7 mouse cellular contexts compared by ENCODE assay signal in genomic region chr12:51691845-51692632, GRCm38 (mm10). TPM values are rescaled to one million over a fixed set of nuclear protein-coding genes. Genes with fewer than 3 reads are reported as not detected.
A peak's percentile ranks its signal among the peaks of the same experiment; 100 is the strongest.
DNase-seq lines count a peak whose midpoint lies in the region; ATAC-seq lines count a peak whose summit lies in the region.

Gene Strn3 (minus strand): TSS chr12:51691897.

- peak; percentile 97 for DNase-seq in adrenal gland, postnatal 25 days
- DNase-seq in heart, adult 11 months, result peak; percentile 100
- DNase-seq in kidney, adult 18-20 months, result peak; percentile 97
- DNase-seq in limb, embryonic 11.5 days (ENCODE audit: low spot score), result peak; percentile 97
- peak; percentile 98 for DNase-seq in midbrain, embryonic 14.5 days
- peak; percentile 90 to 94 for DNase-seq in spleen, adult 18-20 months

- WGBS in embryonic facial prominence, embryonic 12.5 days, result under 1% methylated on average over 54 of the region's 56 CpGs
- under 1% methylated on average over 43 of the region's 56 CpGs for WGBS in limb, embryonic 11.5 days
- WGBS in midbrain, embryonic 14.5 days, result under 1% methylated on average over 55 of the region's 56 CpGs

- H3K4me3 ChIP-seq in embryonic facial prominence, embryonic 12.5 days, result peak within 1 kb of the TSS; percentile 98
- peak within 1 kb of the TSS; percentile 80 for H3K4me3 ChIP-seq in limb, embryonic 11.5 days (ENCODE audit: low read depth, low read length)
- peak within 1 kb of the TSS; percentile 97 for H3K4me3 ChIP-seq in midbrain, embryonic 14.5 days (replicated peaks; ENCODE audit: low read depth, low read length)

- peaks cover 7% of the 10 kb centered on the region; the same call in 1 of the 2 replicates for H3K4me1 ChIP-seq in embryonic facial prominence, embryonic 12.5 days
- no peaks in the 10 kb centered on the region for H3K4me1 ChIP-seq in limb, embryonic 11.5 days (ENCODE audit: control insufficient read depth, insufficient read depth, low read length)
- H3K4me1 ChIP-seq in midbrain, embryonic 14.5 days (ENCODE audit: control insufficient read depth, insufficient read depth, low read length), result peaks cover 13% of the 10 kb centered on the region

- ATAC-seq in embryonic facial prominence, embryonic 12.5 days (ENCODE audit: insufficient number of reproducible peaks, insufficient read depth, low FRiP score, low TSS enrichment), result peak; percentile 96
- peak; percentile 96 for ATAC-seq in limb, embryonic 11.5 days (ENCODE audit: insufficient number of reproducible peaks, low FRiP score, low TSS enrichment, low read depth)
- peak; percentile 96 for ATAC-seq in midbrain, embryonic 14.5 days (ENCODE audit: low FRiP score, low TSS enrichment)

- peak within 1 kb of the TSS; percentile 100 for H3K27ac ChIP-seq in embryonic facial prominence, embryonic 12.5 days
- peak within 1 kb of the TSS; percentile 100 for H3K27ac ChIP-seq in limb, embryonic 11.5 days (replicated peaks; ENCODE audit: low read depth, low read length)
- H3K27ac ChIP-seq in midbrain, embryonic 14.5 days (replicated peaks; ENCODE audit: low read depth, low read length), result peak within 1 kb of the TSS; percentile 100

- H3K9ac ChIP-seq in embryonic facial prominence, embryonic 12.5 days, result peak within 1 kb of the TSS; percentile 99
- H3K9ac ChIP-seq in limb, embryonic 11.5 days (ENCODE audit: low read length), result peak within 1 kb of the TSS; percentile 99
- H3K9ac ChIP-seq in midbrain, embryonic 14.5 days (replicated peaks; ENCODE audit: low read length), result peak within 1 kb of the TSS; percentile 99

- H3K4me2 ChIP-seq in embryonic facial prominence, embryonic 12.5 days (replicated peaks), result peak within 1 kb of the TSS; percentile 71
- H3K4me2 ChIP-seq in limb, embryonic 11.5 days (ENCODE audit: low read depth, severe bottlenecking), result peak within 1 kb of the TSS; percentile 68
- H3K4me2 ChIP-seq in midbrain, embryonic 14.5 days (ENCODE audit: low read length), result peak within 1 kb of the TSS; percentile 88

- no peaks in the 10 kb centered on the region for H3K36me3 ChIP-seq in embryonic facial prominence, embryonic 12.5 days
- no peaks in the 10 kb centered on the region for H3K36me3 ChIP-seq in limb, embryonic 11.5 days (ENCODE audit: control insufficient read depth, insufficient read depth, low read length)
- no peaks in the 10 kb centered on the region for H3K36me3 ChIP-seq in midbrain, embryonic 14.5 days (ENCODE audit: control insufficient read depth, insufficient read depth, low read length)

- no peaks in the 10 kb centered on the region for H3K27me3 ChIP-seq in embryonic facial prominence, embryonic 12.5 days
- H3K27me3 ChIP-seq in limb, embryonic 11.5 days (ENCODE audit: control insufficient read depth, insufficient read depth, low read length), result no peaks in the 10 kb centered on the region
- no peaks in the 10 kb centered on the region for H3K27me3 ChIP-seq in midbrain, embryonic 14.5 days (ENCODE audit: control insufficient read depth, insufficient read depth, low read length)

- H3K9me3 ChIP-seq in embryonic facial prominence, embryonic 12.5 days, result no peaks in the 10 kb centered on the region
- H3K9me3 ChIP-seq in limb, embryonic 11.5 days (ENCODE audit: control insufficient read depth, low read length), result no peaks in the 10 kb centered on the region
- H3K9me3 ChIP-seq in midbrain, embryonic 14.5 days (ENCODE audit: control insufficient read depth, low read length), result no peaks in the 10 kb centered on the region

RNA-seq across cellular contexts. Expression of gene Strn3, which starts in this region (rescaled TPM):
- total RNA-seq in adrenal gland, postnatal 25 days (2021), result 85.1 and 89.3 TPM in 2 replicates
- polyA plus RNA-seq in embryonic facial prominence, embryonic 12.5 days (2016; fragmentation: Nextera tagmentation; extraction: Ambion mirVana), result 66.5 and 68.4 TPM in 2 replicates
- polyA plus RNA-seq in limb, embryonic 11.5 days (2014; fragmentation: Nextera tagmentation; extraction: Ambion mirVana), result 49.7 and 56.0 TPM in 2 replicates
- polyA plus RNA-seq in midbrain, embryonic 14.5 days (2014; fragmentation: Nextera tagmentation; extraction: Ambion mirVana), result 43.9 and 51.5 TPM in 2 replicates

Comparison
In these comparisons a context has a peak if more than half of its experiments do, and no peak if none do; other contexts are left out.
1. Peak in every context shown above with its lines: DNase-seq, ATAC-seq, H3K4me3 ChIP-seq and H3K27ac ChIP-seq.